Comparison of ENCODE assay signal across 10 mouse cellular contexts in genomic region chr1:172186401-172187289, GRCm38 (mm10). TPM values are rescaled to one million over a fixed set of nuclear protein-coding genes. Genes with fewer than 3 reads are reported as not detected.
DNase-seq lines count a peak whose midpoint lies in the region; ATAC-seq and TF ChIP-seq lines count a peak whose summit lies in the region.
"Had no signal": no experiment of that assay in that cellular context is flagged by ENCODE, and none has a peak within 500 bp of the region (broad histone marks: within the 10 kb centered on the region; RNA-seq: fewer than 3 reads in every experiment).

No protein-coding gene starts in this region.

- no peak overlapping the region for H3K4me3 ChIP-seq in kidney, embryonic 16.5 days (ENCODE audit: low read length)
- H3K4me3 ChIP-seq in kidney, embryonic 14.5 days (ENCODE audit: low read length) = no peak overlapping the region
- no peak overlapping the region for H3K4me3 ChIP-seq in MEL (ENCODE audit: control insufficient read depth in 1 of 2, insufficient read depth in 1 of 2, low read depth in 2 of 2, low read length in 2 of 2)
- H3K4me3 ChIP-seq in embryonic facial prominence, embryonic 13.5 days = no peak overlapping the region
- no peak overlapping the region for H3K4me3 ChIP-seq in midbrain, embryonic 13.5 days (replicated peaks)

- H3K4me2 ChIP-seq in kidney, embryonic 16.5 days (replicated peaks; ENCODE audit: low read depth, low read length) = no peak overlapping the region
- H3K4me2 ChIP-seq in kidney, embryonic 14.5 days (replicated peaks; ENCODE audit: low read depth, low read length) = no peak overlapping the region
- no peak overlapping the region for H3K4me2 ChIP-seq in embryonic facial prominence, embryonic 13.5 days
- H3K4me2 ChIP-seq in midbrain, embryonic 13.5 days (replicated peaks) = no peak overlapping the region

- peak in 2 of 3 experiments; percentile 2 to 52; a peak in 2 of 6 replicates for TF ChIP-seq CTCF in MEL (IDR thresholded peaks at IDR 0.05 in 2 of 3, conservative IDR thresholded peaks at IDR 0.05 in 1 of 3; ENCODE audit: control insufficient read depth in 1 of 3, insufficient read depth in 1 of 3, low read depth in 2 of 3, low read length in 3 of 3, poor library complexity in 1 of 3, severe bottlenecking in 1 of 3)

- TF ChIP-seq POLR2A in MEL (IDR thresholded peaks at IDR 0.05; ENCODE audit: control insufficient read depth in 1 of 2, insufficient read depth in 1 of 2, low read depth in 1 of 2, low read length in 2 of 2, poor library complexity in 1 of 2) = no peak

- no peaks in the 10 kb centered on the region for H3K27me3 ChIP-seq in kidney, embryonic 16.5 days (ENCODE audit: insufficient read depth, low read length)
- no peaks in the 10 kb centered on the region for H3K27me3 ChIP-seq in kidney, embryonic 14.5 days (ENCODE audit: control insufficient read depth, insufficient read depth, low read length)
- no peaks in the 10 kb centered on the region for H3K27me3 ChIP-seq in MEL (ENCODE audit: control insufficient read depth in 1 of 2, insufficient read depth in 2 of 2, low read length in 2 of 2)
- no peaks in the 10 kb centered on the region for H3K27me3 ChIP-seq in embryonic facial prominence, embryonic 13.5 days
- no peaks in the 10 kb centered on the region for H3K27me3 ChIP-seq in midbrain, embryonic 13.5 days

- DNase-seq in MEL (ENCODE audit: low read depth, low spot score) = peak; percentile 45
- DNase-seq in thymus, postnatal 0 days (ENCODE audit: low spot score) = no peak
- DNase-seq in heart, postnatal 14 days = no peak
- DNase-seq: cerebellum, adult 9-11 months; layer of hippocampus, postnatal 36 days; right cerebral cortex, postnatal 25 days had no signal

- intact Hi-C loops in heart, postnatal 14 days (cut with DNase I) = loop anchor here (2.0 kb wide), 1 partner anchor 14 kb away; no protein-coding TSS in a partner anchor

- peak; percentile 26 for TF ChIP-seq RAD21 in MEL (IDR thresholded peaks at IDR 0.05; ENCODE audit: low read depth, low read length)

- peak; percentile 59; the same call in 1 of the 2 replicates for ATAC-seq in kidney, embryonic 16.5 days (ENCODE audit: low FRiP score, low TSS enrichment)
- no peak for ATAC-seq in kidney, embryonic 14.5 days (ENCODE audit: low FRiP score, low TSS enrichment)
- ATAC-seq in embryonic facial prominence, embryonic 13.5 days (ENCODE audit: insufficient number of reproducible peaks, insufficient read depth, low FRiP score, low TSS enrichment, low read depth) = peak; percentile 52; the same call in 1 of the 2 replicates
- 0 out of 2 replicates have a peak, but pooled peaks have one; percentile 34 for ATAC-seq in midbrain, embryonic 13.5 days

- no peaks in the 10 kb centered on the region for H3K4me1 ChIP-seq in kidney, embryonic 16.5 days (ENCODE audit: insufficient read depth, low read length)
- no peaks in the 10 kb centered on the region for H3K4me1 ChIP-seq in kidney, embryonic 14.5 days (ENCODE audit: control insufficient read depth, insufficient read depth, low read length)
- H3K4me1 ChIP-seq in MEL (ENCODE audit: control insufficient read depth in 1 of 2, insufficient read depth in 2 of 2, low read length in 2 of 2) = peaks cover 3 to 7% of the 10 kb centered on the region in 2 experiments
- H3K4me1 ChIP-seq in embryonic facial prominence, embryonic 13.5 days = no peaks in the 10 kb centered on the region
- H3K4me1 ChIP-seq in midbrain, embryonic 13.5 days (replicated peaks) = no peaks in the 10 kb centered on the region

- peaks cover 60% of the 10 kb centered on the region for H3K36me3 ChIP-seq in kidney, embryonic 16.5 days (ENCODE audit: insufficient read depth, low read length)
- H3K36me3 ChIP-seq in kidney, embryonic 14.5 days (ENCODE audit: control insufficient read depth, insufficient read depth, low read length) = peaks cover 78% of the 10 kb centered on the region
- peaks cover 15 to 26% of the 10 kb centered on the region in 2 experiments for H3K36me3 ChIP-seq in MEL (ENCODE audit: control insufficient read depth in 1 of 2, insufficient read depth in 2 of 2, low read length in 2 of 2)
- H3K36me3 ChIP-seq in embryonic facial prominence, embryonic 13.5 days = peaks cover 75% of the 10 kb centered on the region
- H3K36me3 ChIP-seq in midbrain, embryonic 13.5 days = peaks cover 67% of the 10 kb centered on the region

- no peaks in the 10 kb centered on the region for H3K79me2 ChIP-seq in MEL (ENCODE audit: control insufficient read depth, insufficient read depth, low read length, poor library complexity)

- WGBS in kidney, embryonic 16.5 days = 95% methylated on average over 10 of the region's 10 CpGs
- 95% methylated on average over 10 of the region's 10 CpGs for WGBS in kidney, embryonic 14.5 days
- 94% methylated on average over 10 of the region's 10 CpGs for WGBS in embryonic facial prominence, embryonic 13.5 days
- 93% methylated on average over 10 of the region's 10 CpGs for WGBS in midbrain, embryonic 13.5 days

- no peak overlapping the region for H3K27ac ChIP-seq in kidney, embryonic 16.5 days (ENCODE audit: low read length)
- H3K27ac ChIP-seq in kidney, embryonic 14.5 days (ENCODE audit: low read depth, low read length) = no peak overlapping the region
- no peak overlapping the region for H3K27ac ChIP-seq in MEL (ENCODE audit: control insufficient read depth, low read depth, low read length)
- H3K27ac ChIP-seq in embryonic facial prominence, embryonic 13.5 days = no peak overlapping the region
- H3K27ac ChIP-seq in midbrain, embryonic 13.5 days = no peak overlapping the region

- H3K9ac ChIP-seq in kidney, embryonic 16.5 days (replicated peaks; ENCODE audit: low read length) = no peak overlapping the region
- no peak overlapping the region for H3K9ac ChIP-seq in kidney, embryonic 14.5 days (ENCODE audit: low read depth, low read length)
- H3K9ac ChIP-seq in MEL (ENCODE audit: control insufficient read depth, low read depth, low read length, poor library complexity, severe bottlenecking) = no peak overlapping the region
- H3K9ac ChIP-seq in embryonic facial prominence, embryonic 13.5 days = no peak overlapping the region
- no peak overlapping the region for H3K9ac ChIP-seq in midbrain, embryonic 13.5 days (replicated peaks)

- H3K9me3 ChIP-seq in kidney, embryonic 16.5 days (ENCODE audit: low read length) = no peaks in the 10 kb centered on the region
- H3K9me3 ChIP-seq in kidney, embryonic 14.5 days (ENCODE audit: control insufficient read depth, low read length) = no peaks in the 10 kb centered on the region
- H3K9me3 ChIP-seq in MEL (replicated peaks; ENCODE audit: insufficient read depth, low read length) = no peaks in the 10 kb centered on the region
- no peaks in the 10 kb centered on the region for H3K9me3 ChIP-seq in embryonic facial prominence, embryonic 13.5 days
- no peaks in the 10 kb centered on the region for H3K9me3 ChIP-seq in midbrain, embryonic 13.5 days

- TF ChIP-seq EP300 in MEL (IDR thresholded peaks at IDR 0.05; ENCODE audit: low read depth in 1 of 2, low read length in 2 of 2) = no peak

TF ChIP-seq in MEL, 35 proteins besides CTCF, POLR2A, EP300 and RAD21:
- TF ChIP-seq BHLHE40 (IDR thresholded peaks at IDR 0.05; ENCODE audit: borderline replicate concordance, low read depth, low read length) = no peak
- TF ChIP-seq UBTF (IDR thresholded peaks at IDR 0.05; ENCODE audit: borderline replicate concordance, insufficient read depth, low read depth, low read length) = no peak
- peak; percentile 46 for TF ChIP-seq SMC3 (IDR thresholded peaks at IDR 0.05; ENCODE audit: low read depth, low read length)
- TF ChIP-seq E2F4 (IDR thresholded peaks at IDR 0.05; ENCODE audit: borderline replicate concordance, low read depth, low read length) = no peak
- no peak for TF ChIP-seq POLR2AphosphoS2 (IDR thresholded peaks at IDR 0.05; ENCODE audit: low read length)
- TF ChIP-seq MAZ (IDR thresholded peaks at IDR 0.05; ENCODE audit: low read depth, low read length) = no peak

RNA-seq across cellular contexts. Expression of gene Pea15a, which starts 20.0 kb away (rescaled TPM):
- 129 and 132 TPM in 2 replicates for polyA plus RNA-seq in kidney, embryonic 16.5 days (2015; fragmentation: Nextera tagmentation; extraction: Ambion mirVana)
- polyA plus RNA-seq in kidney, embryonic 14.5 days (2014; fragmentation: Nextera tagmentation; extraction: Ambion mirVana) = 56.0 and 87.0 TPM in 2 replicates
- 2.4 and 3.0 TPM in 2 replicates for total RNA-seq in MEL (2012; rRNA removed)
- 1 to 10 TPM in 1 of 2 experiments, not detected in 1; 7.5 TPM for polyA plus RNA-seq in MEL (2012; ENCODE audit: insufficient read depth in 1 of 2, insufficient read length in 2 of 2, low read depth in 1 of 2, low replicate concordance in 2 of 2, missing spikeins in 1 of 2)
- 79.3 and 83.7 TPM in 2 replicates for polyA plus RNA-seq in embryonic facial prominence, embryonic 13.5 days (2015; fragmentation: Nextera tagmentation; extraction: Ambion mirVana)
- 398 and 406 TPM in 2 replicates for polyA plus RNA-seq in midbrain, embryonic 13.5 days (2015; fragmentation: Nextera tagmentation; extraction: Ambion mirVana)
- polyA plus RNA-seq in thymus, postnatal 0 days (2015; fragmentation: Nextera tagmentation; extraction: Ambion mirVana) = 31.1 and 32.8 TPM in 2 replicates
- 10 to 100 TPM; 71.1 to 77.7 TPM for total RNA-seq in heart, postnatal 14 days (2021)

RNA-seq across cellular contexts. Expression of gene Casq1, which starts 33.0 kb away (rescaled TPM):
- polyA plus RNA-seq in kidney, embryonic 16.5 days (2015; fragmentation: Nextera tagmentation; extraction: Ambion mirVana) = 5.2 and 5.6 TPM in 2 replicates
- polyA plus RNA-seq in kidney, embryonic 14.5 days (2014; fragmentation: Nextera tagmentation; extraction: Ambion mirVana) = 2.8 and 3.5 TPM in 2 replicates
- total RNA-seq in MEL (2012; rRNA removed) = not detected in 2 replicates
- under 1 TPM in 1 of 2 experiments, not detected in 1; 0.21 TPM for polyA plus RNA-seq in MEL (2012; ENCODE audit: insufficient read depth in 1 of 2, insufficient read length in 2 of 2, low read depth in 1 of 2, low replicate concordance in 2 of 2, missing spikeins in 1 of 2)
- polyA plus RNA-seq in embryonic facial prominence, embryonic 13.5 days (2015; fragmentation: Nextera tagmentation; extraction: Ambion mirVana) = 2.1 and 4.3 TPM in 2 replicates
- 1.3 and 1.8 TPM in 2 replicates for polyA plus RNA-seq in midbrain, embryonic 13.5 days (2015; fragmentation: Nextera tagmentation; extraction: Ambion mirVana)
- 1.4 and 2.0 TPM in 2 replicates for polyA plus RNA-seq in thymus, postnatal 0 days (2015; fragmentation: Nextera tagmentation; extraction: Ambion mirVana)
- 10 to 100 TPM; 10.1 to 12.9 TPM for total RNA-seq in heart, postnatal 14 days (2021)

RNA-seq across cellular contexts. Expression of gene Dcaf8, which starts 38.8 kb away (rescaled TPM):
- 147 and 149 TPM in 2 replicates for polyA plus RNA-seq in kidney, embryonic 16.5 days (2015; fragmentation: Nextera tagmentation; extraction: Ambion mirVana)
- 78.3 and 114 TPM in 2 replicates for polyA plus RNA-seq in kidney, embryonic 14.5 days (2014; fragmentation: Nextera tagmentation; extraction: Ambion mirVana)
- 31.7 and 32.1 TPM in 2 replicates for total RNA-seq in MEL (2012; rRNA removed)
- 10 to 100 TPM; 45.8 to 49.0 TPM for polyA plus RNA-seq in MEL (2012; ENCODE audit: insufficient read depth in 1 of 2, insufficient read length in 2 of 2, low read depth in 1 of 2, low replicate concordance in 2 of 2, missing spikeins in 1 of 2)
- 150 and 153 TPM in 2 replicates for polyA plus RNA-seq in embryonic facial prominence, embryonic 13.5 days (2015; fragmentation: Nextera tagmentation; extraction: Ambion mirVana)
- 106 and 109 TPM in 2 replicates for polyA plus RNA-seq in midbrain, embryonic 13.5 days (2015; fragmentation: Nextera tagmentation; extraction: Ambion mirVana)
- polyA plus RNA-seq in thymus, postnatal 0 days (2015; fragmentation: Nextera tagmentation; extraction: Ambion mirVana) = 93.2 and 103 TPM in 2 replicates
- total RNA-seq in heart, postnatal 14 days (2021) = 100 to 1,000 TPM; 117 to 122 TPM
